Mouse (Mus musculus): ENCODE results near the gene Zfp827. TPM values are rescaled to one million over a fixed set of nuclear protein-coding genes. Genes with fewer than 3 reads are reported as not detected.

The Zfp827 gene
- polyA plus RNA-seq, 1 experiment from 2014 or later, result 9.9 TPM

- no peaks in the 10 kb centered on the region for H3K9me3 ChIP-seq
- ATAC-seq (ENCODE audit: insufficient number of reproducible peaks, low FRiP score, low TSS enrichment, low read depth), result no peak
- H3K4me2 ChIP-seq, result no peak overlapping the region
- no peaks in the 10 kb centered on the region for H3K27me3 ChIP-seq
- WGBS, result 92% methylated on average over 10 of the region's 10 CpGs
- H3K4me1 ChIP-seq, result no peaks in the 10 kb centered on the region
- H3K27ac ChIP-seq, result no peak overlapping the region
- peaks cover 20% of the 10 kb centered on the region for H3K36me3 ChIP-seq
- no peak overlapping the region for H3K9ac ChIP-seq
- H3K4me3 ChIP-seq, result no peak overlapping the region
Observed at GRCm38 (mm10) chr8:79149880-79150279, 121.6 kb downstream of the Zfp827 start.

- no peak overlapping the region for H3K27ac ChIP-seq
Observed at GRCm38 (mm10) chr8:79150544-79151192, 122.4 kb downstream of the Zfp827 start.

GRCm38 (mm10) chr8:79151644-79152043 is 123.4 kb downstream of the Zfp827 start:
- no peak for ATAC-seq (ENCODE audit: insufficient number of reproducible peaks, low FRiP score, low TSS enrichment, low read depth)

More at GRCm38 (mm10) chr8:79150544-79151192, 122.4 kb downstream of the Zfp827 start:
- no peak for ATAC-seq (ENCODE audit: insufficient number of reproducible peaks, low FRiP score, low TSS enrichment, low read depth)
- Histone ChIP-seq H3K4me1 (no peaks in the 10 kb centered on the region), H3K36me3 (peaks cover 14% of the 10 kb centered on the region), H3K4me3 (no peak overlapping the region), H3K4me2 (no peak overlapping the region), H3K9ac (no peak overlapping the region), H3K9me3 (no peaks in the 10 kb centered on the region), H3K27me3 (no peaks in the 10 kb centered on the region)
- 65% methylated on average over 11 of the region's 11 CpGs for WGBS

GRCm38 (mm10) chr8:79153201-79153600 is 125.0 kb downstream of the Zfp827 start:
- ATAC-seq (ENCODE audit: insufficient number of reproducible peaks, low FRiP score, low TSS enrichment, low read depth), result no peak
- H3K27ac ChIP-seq, result no peak overlapping the region
- H3K27me3 ChIP-seq, result no peaks in the 10 kb centered on the region
- H3K9ac ChIP-seq, result no peak overlapping the region
- H3K4me1 ChIP-seq, result 0 out of 2 replicates have a peak, but pooled peaks cover 3% of the 10 kb centered on the region
- H3K4me2 ChIP-seq, result no peak overlapping the region
- no peaks in the 10 kb centered on the region for H3K9me3 ChIP-seq
- WGBS, result 100% methylated on average over 1 of the region's 1 CpGs
- H3K4me3 ChIP-seq, result no peak overlapping the region
- H3K36me3 ChIP-seq, result peaks cover 9% of the 10 kb centered on the region; the same call in 1 of the 2 replicates

More at GRCm38 (mm10) chr8:79151644-79152043, 123.4 kb downstream of the Zfp827 start:
- H3K4me3 ChIP-seq, result no peak overlapping the region
- no peaks in the 10 kb centered on the region for H3K27me3 ChIP-seq
- no peak overlapping the region for H3K4me2 ChIP-seq
- 86% methylated on average over 4 of the region's 4 CpGs for WGBS
- no peaks in the 10 kb centered on the region for H3K9me3 ChIP-seq
- peaks cover 12% of the 10 kb centered on the region for H3K36me3 ChIP-seq
- H3K9ac ChIP-seq, result no peak overlapping the region
- no peaks in the 10 kb centered on the region for H3K4me1 ChIP-seq
- H3K27ac ChIP-seq, result no peak overlapping the region

GRCm38 (mm10) chr8:79153637-79154036 is 125.4 kb downstream of the Zfp827 start:
- no peak overlapping the region for H3K4me2 ChIP-seq
- H3K4me1 ChIP-seq, result 0 out of 2 replicates have a peak, but pooled peaks cover 5% of the 10 kb centered on the region
- H3K4me3 ChIP-seq, result no peak overlapping the region
- no peak overlapping the region for H3K27ac ChIP-seq
- no peaks in the 10 kb centered on the region for H3K9me3 ChIP-seq
- no peak overlapping the region for H3K9ac ChIP-seq
- WGBS, result 90% methylated on average over 4 of the region's 4 CpGs
- H3K36me3 ChIP-seq, result peaks cover 9% of the 10 kb centered on the region; the same call in 1 of the 2 replicates
- no peaks in the 10 kb centered on the region for H3K27me3 ChIP-seq
- no peak for ATAC-seq (ENCODE audit: insufficient number of reproducible peaks, low FRiP score, low TSS enrichment, low read depth)

- Histone ChIP-seq H3K4me3 (no peak overlapping the region), H3K9me3 (no peaks in the 10 kb centered on the region), H3K4me2 (no peak overlapping the region), H3K27ac (no peak overlapping the region), H3K9ac (no peak overlapping the region), H3K36me3 (peaks cover 8% of the 10 kb centered on the region; the same call in 1 of the 2 replicates), H3K4me1 (0 out of 2 replicates have a peak, but pooled peaks cover 7% of the 10 kb centered on the region), H3K27me3 (no peaks in the 10 kb centered on the region)
- WGBS, result 91% methylated on average over 10 of the region's 10 CpGs
- no peak for ATAC-seq (ENCODE audit: insufficient number of reproducible peaks, low FRiP score, low TSS enrichment, low read depth)
Observed at GRCm38 (mm10) chr8:79155556-79156161, 127.4 kb downstream of the Zfp827 start.

GRCm38 (mm10) chr8:79157366-79157765 is 129.1 kb downstream of the Zfp827 start:
- no peaks in the 10 kb centered on the region for H3K9me3 ChIP-seq
- WGBS, result 29% methylated on average over 4 of the region's 4 CpGs
- H3K27me3 ChIP-seq, result no peaks in the 10 kb centered on the region
- H3K9ac ChIP-seq, result no peak overlapping the region
- H3K4me1 ChIP-seq, result 0 out of 2 replicates have a peak, but pooled peaks cover 7% of the 10 kb centered on the region
- H3K4me2 ChIP-seq, result no peak overlapping the region
- H3K36me3 ChIP-seq, result 0 out of 2 replicates have a peak, but pooled peaks cover 7% of the 10 kb centered on the region
- H3K4me3 ChIP-seq, result no peak overlapping the region
- ATAC-seq (ENCODE audit: insufficient number of reproducible peaks, low FRiP score, low TSS enrichment, low read depth), result no peak
- H3K27ac ChIP-seq, result no peak overlapping the region

GRCm38 (mm10) chr8:79158357-79158756 is 130.1 kb downstream of the Zfp827 start:
- peaks cover 13% of the 10 kb centered on the region for H3K4me1 ChIP-seq
- H3K36me3 ChIP-seq, result no peaks in the 10 kb centered on the region
- no peak for ATAC-seq (ENCODE audit: insufficient number of reproducible peaks, low FRiP score, low TSS enrichment, low read depth)
- no peaks in the 10 kb centered on the region for H3K9me3 ChIP-seq
- no peak overlapping the region for H3K4me2 ChIP-seq
- 45% methylated on average over 2 of the region's 2 CpGs for WGBS
- H3K4me3 ChIP-seq, result no peak overlapping the region
- H3K27me3 ChIP-seq, result no peaks in the 10 kb centered on the region
- H3K27ac ChIP-seq, result no peak overlapping the region
- H3K9ac ChIP-seq, result no peak overlapping the region

GRCm38 (mm10) chr8:79159397-79159796 is 131.2 kb downstream of the Zfp827 start:
- no peak overlapping the region for H3K4me3 ChIP-seq
- no peaks in the 10 kb centered on the region for H3K27me3 ChIP-seq
- no peak overlapping the region for H3K9ac ChIP-seq
- H3K36me3 ChIP-seq, result no peaks in the 10 kb centered on the region
- no peaks in the 10 kb centered on the region for H3K9me3 ChIP-seq
- no peak overlapping the region for H3K4me2 ChIP-seq
- no peak overlapping the region for H3K27ac ChIP-seq
- WGBS, result 87% methylated on average over 9 of the region's 9 CpGs
- H3K4me1 ChIP-seq, result peaks cover 19% of the 10 kb centered on the region
- no peak for ATAC-seq (ENCODE audit: insufficient number of reproducible peaks, low FRiP score, low TSS enrichment, low read depth)

- no peaks in the 10 kb centered on the region for H3K9me3 ChIP-seq
- no peaks in the 10 kb centered on the region for H3K36me3 ChIP-seq
- no peak overlapping the region for H3K9ac ChIP-seq
- ATAC-seq (ENCODE audit: insufficient number of reproducible peaks, low FRiP score, low TSS enrichment, low read depth), result no peak
- 60% methylated on average over 4 of the region's 4 CpGs for WGBS
- H3K4me1 ChIP-seq, result peaks cover 21% of the 10 kb centered on the region
- H3K27ac ChIP-seq, result no peak overlapping the region
- no peak overlapping the region for H3K4me3 ChIP-seq
- H3K4me2 ChIP-seq, result no peak overlapping the region
- H3K27me3 ChIP-seq, result no peaks in the 10 kb centered on the region
Observed at GRCm38 (mm10) chr8:79160302-79160701, 132.1 kb downstream of the Zfp827 start.

GRCm38 (mm10) chr8:79161172-79161778 is 133.0 kb downstream of the Zfp827 start:
- WGBS, result 80% methylated on average over 4 of the region's 4 CpGs
- Histone ChIP-seq H3K9ac (no peak overlapping the region), H3K36me3 (no peaks in the 10 kb centered on the region), H3K9me3 (no peaks in the 10 kb centered on the region), H3K27me3 (no peaks in the 10 kb centered on the region), H3K4me1 (peaks cover 21% of the 10 kb centered on the region), H3K4me3 (no peak overlapping the region), H3K27ac (no peak overlapping the region), H3K4me2 (no peak overlapping the region)
- ATAC-seq (ENCODE audit: insufficient number of reproducible peaks, low FRiP score, low TSS enrichment, low read depth), result no peak

All from limb, embryonic 15.5 days (tissue).